Mouse (Mus musculus) neural tube, embryonic 15.5 days (tissue): ENCODE results near the gene Gbf1. TPM values are rescaled to one million over a fixed set of nuclear protein-coding genes. Genes with fewer than 3 reads are reported as not detected.

Source experiments
- ATAC-seq: fragments of 200-750 bp; cut with Nextera tagmentation; 2 replicates; pipeline ENCODE4 v1.8.0; 2017; ENCODE audit warnings: mild to moderate bottlenecking, moderate TSS enrichment, moderate library complexity; ENCODE audit not compliant: low FRiP score
- H3K27ac ChIP-seq: fragments of 300-500 bp; sonication (generic); replicated peaks from 2 replicates; pipeline ENCODE4 v1.5.1; 2015; ENCODE audit warnings: mild to moderate bottlenecking, inconsistent platforms
- H3K27me3 ChIP-seq: fragments of 300-500 bp; sonication (generic); replicated peaks from 2 replicates; pipeline ENCODE4 v1.6.1; 2015; ENCODE audit warnings: inconsistent platforms
- H3K36me3 ChIP-seq: fragments of 300-500 bp; sonication (generic); 2 replicates; pipeline ENCODE4 v1.6.1; 2015; ENCODE audit warnings: inconsistent platforms
- H3K4me1 ChIP-seq: fragments of 300-500 bp; sonication (generic); 2 replicates; pipeline ENCODE4 v1.6.1; 2015; ENCODE audit warnings: inconsistent platforms
- H3K4me2 ChIP-seq: fragments of 300-500 bp; sonication (generic); 2 replicates; pipeline ENCODE4 v1.6.1; 2015; ENCODE audit warnings: inconsistent platforms, mild to moderate bottlenecking, moderate library complexity
- H3K4me3 ChIP-seq: fragments of 300-500 bp; sonication (generic); replicated peaks from 2 replicates; pipeline ENCODE4 v1.5.1; 2015; ENCODE audit warnings: mild to moderate bottlenecking, inconsistent platforms
- H3K9ac ChIP-seq: fragments of 300-500 bp; sonication (generic); replicated peaks from 2 replicates; pipeline ENCODE4 v1.6.1; 2015; ENCODE audit warnings: mild to moderate bottlenecking, inconsistent platforms
- H3K9me3 ChIP-seq: fragments of 300-500 bp; sonication (generic); replicated peaks from 2 replicates; pipeline ENCODE4 v1.6.1; 2016; ENCODE audit warnings: inconsistent platforms
- WGBS: fragments of 180-500 bp; shearing (Covaris S2); methylation state at CpG from one replicate; pipeline ENCODE4 v1.1.7; 2015; ENCODE audit warnings: mixed read lengths; 5-methylcytosine and 5-hydroxymethylcytosine counted together
- polyA plus RNA-seq: library from polyadenylated mRNA; unstranded; fragments of >200 nt; fragmentation: Nextera tagmentation; extraction: Ambion mirVana; gene quantifications from 2 replicates; pipeline ENCODE4 v1.2.1, GENCODE M21; 2015

Gbf1 gene
- polyA plus RNA-seq, 1 experiment from 2014 or later, result 76.6 TPM

DNA sequence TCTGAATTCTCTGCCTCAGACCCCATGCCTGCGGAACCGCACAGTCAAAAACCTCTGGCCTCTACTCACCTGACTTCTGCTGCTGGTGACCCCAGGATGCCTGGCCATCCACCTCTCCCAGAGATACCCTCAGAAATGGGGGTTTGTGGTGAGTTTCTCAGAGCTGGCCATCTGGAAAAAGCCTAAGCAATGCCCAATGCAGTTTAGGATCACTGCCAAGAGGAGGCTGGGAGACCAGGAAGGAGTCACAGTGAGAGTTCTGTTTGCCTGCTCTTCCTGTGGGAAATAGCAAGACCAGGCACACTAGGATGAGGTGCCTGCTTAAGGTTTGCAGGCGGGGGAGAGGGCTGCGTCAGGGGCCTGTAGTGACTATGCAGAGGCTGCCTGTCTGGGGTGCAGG is 132.4 kb downstream of the Gbf1 start:
- 99% methylated on average over 4 of the region's 4 CpGs for WGBS
- no peak overlapping the region for H3K4me3 ChIP-seq
- H3K27ac ChIP-seq, result no peak overlapping the region
- H3K9ac ChIP-seq, result no peak overlapping the region
- H3K4me1 ChIP-seq, result no peaks in the 10 kb centered on the region
- no peak for ATAC-seq
- no peaks in the 10 kb centered on the region for H3K9me3 ChIP-seq
- peaks cover 75% of the 10 kb centered on the region for H3K36me3 ChIP-seq
- no peak overlapping the region for H3K4me2 ChIP-seq
- no peaks in the 10 kb centered on the region for H3K27me3 ChIP-seq

GRCm38 (mm10) chr19:46285631-46286030 is 133.3 kb downstream of the Gbf1 start:
- WGBS, result 90% methylated on average over 7 of the region's 7 CpGs
- H3K4me1 ChIP-seq, result no peaks in the 10 kb centered on the region
- H3K4me3 ChIP-seq, result no peak overlapping the region
- no peak overlapping the region for H3K4me2 ChIP-seq
- no peak overlapping the region for H3K9ac ChIP-seq
- ATAC-seq, result no peak
- no peak overlapping the region for H3K27ac ChIP-seq
- no peaks in the 10 kb centered on the region for H3K9me3 ChIP-seq
- no peaks in the 10 kb centered on the region for H3K27me3 ChIP-seq
- peaks cover 65% of the 10 kb centered on the region for H3K36me3 ChIP-seq

DNA sequence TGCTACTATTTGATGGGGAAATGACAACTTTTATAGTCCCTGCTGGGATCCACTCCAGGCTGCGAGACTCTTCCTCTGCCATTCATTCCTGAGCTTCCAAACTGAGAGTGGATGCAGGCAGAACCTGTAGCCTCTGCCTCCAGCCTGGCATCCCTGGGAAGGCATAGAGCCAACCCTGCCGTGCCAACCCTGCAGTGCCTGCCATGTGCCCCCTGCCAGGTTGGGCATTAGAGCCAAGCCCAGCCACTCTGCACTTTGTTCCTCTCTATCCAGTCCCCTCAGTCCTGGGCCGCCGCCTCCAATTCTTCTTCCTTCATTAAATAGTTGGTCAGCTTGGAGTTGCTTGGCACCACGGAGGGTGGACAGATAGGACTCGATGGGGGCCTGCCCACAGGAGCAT is 133.7 kb downstream of the Gbf1 start:
- no peak overlapping the region for H3K4me2 ChIP-seq
- H3K4me3 ChIP-seq, result no peak overlapping the region
- no peaks in the 10 kb centered on the region for H3K27me3 ChIP-seq
- no peaks in the 10 kb centered on the region for H3K9me3 ChIP-seq
- no peak overlapping the region for H3K27ac ChIP-seq
- H3K4me1 ChIP-seq, result no peaks in the 10 kb centered on the region
- peaks cover 62% of the 10 kb centered on the region for H3K36me3 ChIP-seq
- H3K9ac ChIP-seq, result no peak overlapping the region
- ATAC-seq, result no peak
- 83% methylated on average over 6 of the region's 6 CpGs for WGBS

DNA sequence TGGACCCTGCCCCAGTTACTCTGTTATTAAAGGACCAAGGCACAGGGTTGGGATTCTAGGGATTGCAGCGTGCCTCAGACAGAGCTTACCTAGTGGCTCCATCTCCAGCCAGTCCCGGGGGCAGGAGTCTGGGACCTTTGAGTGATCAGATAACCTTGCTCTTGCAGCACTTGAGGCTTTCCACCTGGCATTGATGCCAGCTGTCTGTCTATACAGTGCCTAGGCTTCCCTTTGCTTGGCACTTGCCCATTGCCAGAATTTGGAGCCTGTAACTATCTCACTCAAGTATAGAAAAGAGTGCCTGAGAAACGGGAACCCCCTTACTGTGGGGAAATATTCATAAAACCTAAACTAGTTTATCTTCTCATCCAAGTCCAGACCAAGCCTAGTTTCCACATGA is 134.6 kb downstream of the Gbf1 start:
- Histone ChIP-seq H3K9me3 (no peaks in the 10 kb centered on the region), H3K36me3 (peaks cover 54% of the 10 kb centered on the region), H3K27me3 (no peaks in the 10 kb centered on the region), H3K4me3 (no peak overlapping the region), H3K9ac (no peak overlapping the region), H3K4me2 (no peak overlapping the region), H3K27ac (no peak overlapping the region), H3K4me1 (no peaks in the 10 kb centered on the region)
- no peak for ATAC-seq
- WGBS, result 91% methylated on average over 3 of the region's 3 CpGs

DNA sequence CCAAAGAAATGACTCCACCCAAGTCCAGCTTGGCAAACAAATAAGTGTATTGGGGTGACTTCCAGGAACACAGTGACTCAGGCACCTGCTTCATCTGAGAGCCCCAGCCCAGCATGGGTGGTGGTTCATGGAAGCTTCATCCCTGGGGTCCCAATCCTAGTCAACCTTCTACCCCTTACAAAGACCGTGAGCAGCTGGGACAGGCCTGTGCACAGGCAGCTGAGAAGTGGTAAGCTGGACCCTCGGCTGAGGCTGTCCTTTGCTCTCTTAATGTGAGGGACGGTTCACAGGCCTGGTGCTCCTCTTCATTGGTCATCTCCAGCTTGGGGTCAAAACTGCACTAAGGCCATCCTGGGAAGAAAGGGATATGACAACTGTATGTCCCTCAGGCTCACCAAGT is 135.3 kb downstream of the Gbf1 start:
- Histone ChIP-seq H3K27ac (no peak overlapping the region), H3K36me3 (peaks cover 47% of the 10 kb centered on the region), H3K9me3 (no peaks in the 10 kb centered on the region), H3K4me2 (no peak overlapping the region), H3K4me1 (no peaks in the 10 kb centered on the region), H3K27me3 (no peaks in the 10 kb centered on the region), H3K4me3 (no peak overlapping the region), H3K9ac (no peak overlapping the region)
- no peak for ATAC-seq
- WGBS, result 90% methylated on average over 3 of the region's 3 CpGs

DNA sequence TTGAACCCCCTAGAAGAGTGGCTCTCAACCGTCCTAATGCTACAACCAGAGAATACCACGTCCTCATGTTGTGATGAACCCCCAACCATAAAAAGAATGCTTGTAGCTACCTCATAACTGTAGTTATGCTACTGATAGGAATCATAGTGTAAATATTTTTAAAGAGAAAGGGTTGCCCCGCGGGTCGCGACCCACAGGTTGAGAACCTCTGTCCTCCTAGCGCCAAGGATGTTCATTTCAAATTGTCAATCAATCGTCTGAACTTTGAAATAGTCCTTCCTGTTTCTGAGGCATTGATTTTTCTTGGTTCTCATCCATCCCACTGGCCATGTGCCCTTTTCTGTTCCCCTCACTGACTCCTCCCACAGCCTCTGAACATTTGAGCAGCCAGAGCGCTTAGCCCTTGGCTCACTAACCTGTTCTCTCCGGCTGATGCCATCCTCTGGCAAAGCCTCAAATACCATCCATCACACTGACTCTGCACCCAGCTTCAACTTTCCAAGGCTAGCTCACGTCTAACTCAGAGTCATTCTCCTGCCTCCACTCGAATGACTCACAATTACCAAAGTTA is 138.3 kb downstream of the Gbf1 start:
- no peak overlapping the region for H3K9ac ChIP-seq
- H3K9me3 ChIP-seq, result no peaks in the 10 kb centered on the region
- H3K27ac ChIP-seq, result no peak overlapping the region
- 71% methylated on average over 12 of the region's 12 CpGs for WGBS
- peaks cover 19% of the 10 kb centered on the region for H3K36me3 ChIP-seq
- no peak overlapping the region for H3K4me3 ChIP-seq
- no peak overlapping the region for H3K4me2 ChIP-seq
- no peaks in the 10 kb centered on the region for H3K27me3 ChIP-seq
- no peaks in the 10 kb centered on the region for H3K4me1 ChIP-seq
- ATAC-seq, result no peak

DNA sequence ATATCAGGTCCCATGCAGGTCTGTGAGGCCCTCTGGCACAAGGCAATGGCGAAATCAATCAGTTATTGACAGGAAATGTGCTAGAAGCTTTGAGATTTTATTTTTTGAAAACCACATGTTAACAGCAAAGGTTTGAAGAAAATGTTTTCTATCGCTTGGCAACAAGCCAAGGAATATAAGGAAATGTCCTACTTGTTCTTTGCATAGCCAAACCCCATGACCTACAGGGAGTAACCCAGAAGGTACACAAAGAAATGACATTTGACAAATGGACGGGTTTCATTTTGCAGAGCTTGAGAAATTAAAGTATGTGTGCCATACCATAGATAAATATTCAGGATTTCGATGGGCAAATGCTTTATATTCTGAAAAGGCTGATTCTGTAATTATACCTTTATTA is 144.6 kb downstream of the Gbf1 start:
- no peak overlapping the region for H3K4me2 ChIP-seq
- no peaks in the 10 kb centered on the region for H3K9me3 ChIP-seq
- H3K27ac ChIP-seq, result no peak overlapping the region
- no peak overlapping the region for H3K4me3 ChIP-seq
- H3K36me3 ChIP-seq, result no peaks in the 10 kb centered on the region
- ATAC-seq, result no peak
- 75% methylated on average over 4 of the region's 4 CpGs for WGBS
- no peak overlapping the region for H3K9ac ChIP-seq
- no peaks in the 10 kb centered on the region for H3K27me3 ChIP-seq
- H3K4me1 ChIP-seq, result no peaks in the 10 kb centered on the region

DNA sequence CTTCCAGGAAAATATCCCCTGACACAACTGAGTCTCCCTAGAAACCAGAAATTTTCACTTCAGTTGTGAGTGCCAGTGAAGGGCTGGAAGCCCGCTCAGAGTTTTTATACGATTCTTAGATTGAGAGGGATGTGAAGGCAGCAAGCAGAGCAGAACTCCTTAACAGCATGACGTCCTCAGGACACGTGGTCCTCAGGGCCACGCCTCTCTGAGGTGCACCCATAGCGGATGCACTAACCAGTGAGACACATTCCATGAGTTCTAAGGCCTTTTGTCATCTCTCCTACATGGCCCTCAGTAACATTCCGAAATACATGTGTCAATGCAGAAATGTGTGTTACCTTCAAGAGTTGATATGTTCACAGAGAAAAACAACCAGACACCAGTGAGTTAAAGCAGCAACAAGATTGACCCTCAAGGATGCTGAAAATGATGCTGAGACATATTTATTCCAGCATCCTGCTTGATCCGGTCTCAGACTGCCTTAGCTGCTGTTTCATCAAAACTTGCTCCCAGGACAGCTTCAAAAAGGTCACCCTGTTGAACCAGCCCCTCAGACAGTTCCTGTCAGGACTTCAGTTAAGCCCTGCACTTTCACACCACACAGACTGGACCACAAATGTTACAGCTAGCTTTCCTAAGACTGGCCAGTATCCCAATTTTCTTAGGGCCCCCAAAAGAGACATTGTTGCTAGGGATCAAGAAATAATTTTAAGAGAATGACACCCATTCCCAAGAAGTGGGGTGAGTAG is 148.2 kb downstream of the Gbf1 start:
- 42% methylated on average over 8 of the region's 8 CpGs for WGBS
- Histone ChIP-seq H3K4me2 (no peak overlapping the region), H3K27ac (no peak overlapping the region), H3K27me3 (peaks cover 13% of the 10 kb centered on the region), H3K9ac (no peak overlapping the region), H3K9me3 (no peaks in the 10 kb centered on the region), H3K4me3 (no peak overlapping the region), H3K36me3 (no peaks in the 10 kb centered on the region), H3K4me1 (peaks cover 19% of the 10 kb centered on the region)
- ATAC-seq, result no peak

GRCm38 (mm10) chr19:46302551-46302950 is 150.2 kb downstream of the Gbf1 start:
- Histone ChIP-seq H3K4me2 (no peak overlapping the region), H3K4me3 (no peak overlapping the region), H3K9me3 (no peaks in the 10 kb centered on the region), H3K9ac (no peak overlapping the region), H3K27me3 (peaks cover 32% of the 10 kb centered on the region), H3K36me3 (no peaks in the 10 kb centered on the region), H3K4me1 (peaks cover 28% of the 10 kb centered on the region), H3K27ac (no peak overlapping the region)
- no peak for ATAC-seq
- 90% methylated on average over 4 of the region's 4 CpGs for WGBS

- Histone ChIP-seq H3K9me3 (no peaks in the 10 kb centered on the region), H3K4me3 (peak overlapping the region; percentile 47), H3K9ac (0 out of 2 replicates have a peak overlapping the region, but pooled peaks have one; percentile 47), H3K4me2 (peak overlapping the region; percentile 93), H3K4me1 (peaks cover 30% of the 10 kb centered on the region), H3K36me3 (no peaks in the 10 kb centered on the region), H3K27me3 (peaks cover 41% of the 10 kb centered on the region), H3K27ac (no peak overlapping the region)
- 59% methylated on average over 18 of the region's 18 CpGs for WGBS
- ATAC-seq, result no peak
These were observed 151.2 kb downstream of the Gbf1 start for GRCm38 (mm10) chr19:46303251-46304215.

GRCm38 (mm10) chr19:46304216-46304841 is 152.0 kb downstream of the Gbf1 start, which contains the start of gene Nfkb2:
TSS of gene Nfkb2 (plus strand) at chr19:46304320.
- Histone ChIP-seq H3K9me3 (no peaks in the 10 kb centered on the region), H3K36me3 (no peaks in the 10 kb centered on the region), H3K27ac (peak within 1 kb of the TSS; percentile 68), H3K4me2 (peak within 1 kb of the TSS; percentile 93), H3K27me3 (peaks cover 42% of the 10 kb centered on the region), H3K4me1 (peaks cover 37% of the 10 kb centered on the region), H3K9ac (peak within 1 kb of the TSS; percentile 47), H3K4me3 (peak within 1 kb of the TSS; percentile 47)
- under 1% methylated on average over 39 of the region's 39 CpGs for WGBS
- peak; percentile 67 for ATAC-seq
